Mouse (Mus musculus) ES-Bruce4 (cell line): ENCODE results near the gene Txnrd1.

Source experiments
- CTCF ChIP-seq: IDR thresholded peaks from one replicate; pipeline ENCODE4 v1.8.1; 2011; ENCODE audit warnings: low read depth, low read length
- EP300 ChIP-seq: IDR thresholded peaks from 2 replicates; pipeline ENCODE4 v1.6.1; 2011; ENCODE audit warnings: low read depth, low read length; ENCODE audit not compliant: insufficient read depth
- POLR2A ChIP-seq: IDR thresholded peaks from one replicate; pipeline ENCODE4 v1.8.1; 2011; ENCODE audit warnings: low read length; ENCODE audit not compliant: insufficient read depth

DNA sequence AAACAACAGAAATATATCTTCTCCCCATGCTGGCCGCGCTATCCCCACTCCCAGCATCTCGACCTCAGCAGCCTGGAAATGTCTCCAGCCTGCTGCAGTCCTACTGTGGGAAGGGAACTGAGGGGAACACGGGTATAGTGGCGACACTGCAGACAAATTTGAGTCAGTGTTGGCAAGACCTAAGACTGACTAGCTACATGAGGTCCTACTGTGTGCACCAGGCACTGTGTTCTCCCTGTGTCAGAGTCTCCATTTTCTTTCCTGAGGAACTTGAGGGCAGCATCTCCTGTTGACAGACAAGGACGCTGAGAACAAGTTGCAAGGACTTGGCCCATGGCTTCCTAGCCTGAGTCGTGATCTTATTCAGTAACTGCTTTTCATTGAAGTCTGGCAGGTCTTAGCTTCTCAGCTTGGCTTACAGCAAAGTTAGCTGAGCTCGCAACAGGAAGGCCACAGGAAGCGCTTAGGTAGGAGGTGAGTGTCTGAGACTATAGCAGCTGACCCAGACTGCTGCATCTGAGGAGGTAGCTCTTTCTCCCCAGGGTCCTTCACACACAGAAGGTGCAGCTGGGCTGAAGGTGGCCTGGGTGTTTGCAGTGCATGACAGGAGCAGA lies 58.8 kb downstream of the Txnrd1 start:
- no peak for TF ChIP-seq POLR2A
- TF ChIP-seq EP300, result no peak
- TF ChIP-seq CTCF, result no peak
